Mouse (Mus musculus): ENCODE results near the gene S100a11. TPM values are rescaled to one million over a fixed set of nuclear protein-coding genes. Genes with fewer than 3 reads are reported as not detected.
"Not testable (repeated sequence)": the region's sequence is repeated elsewhere in the genome, so short reads cannot be mapped to it uniquely, and the experiment has no call there.

Gene S100a11
- polyA plus RNA-seq (2012; ENCODE audit: insufficient read depth, insufficient read length, low replicate concordance, missing spikeins) = not detected in 2 replicates

DNA sequence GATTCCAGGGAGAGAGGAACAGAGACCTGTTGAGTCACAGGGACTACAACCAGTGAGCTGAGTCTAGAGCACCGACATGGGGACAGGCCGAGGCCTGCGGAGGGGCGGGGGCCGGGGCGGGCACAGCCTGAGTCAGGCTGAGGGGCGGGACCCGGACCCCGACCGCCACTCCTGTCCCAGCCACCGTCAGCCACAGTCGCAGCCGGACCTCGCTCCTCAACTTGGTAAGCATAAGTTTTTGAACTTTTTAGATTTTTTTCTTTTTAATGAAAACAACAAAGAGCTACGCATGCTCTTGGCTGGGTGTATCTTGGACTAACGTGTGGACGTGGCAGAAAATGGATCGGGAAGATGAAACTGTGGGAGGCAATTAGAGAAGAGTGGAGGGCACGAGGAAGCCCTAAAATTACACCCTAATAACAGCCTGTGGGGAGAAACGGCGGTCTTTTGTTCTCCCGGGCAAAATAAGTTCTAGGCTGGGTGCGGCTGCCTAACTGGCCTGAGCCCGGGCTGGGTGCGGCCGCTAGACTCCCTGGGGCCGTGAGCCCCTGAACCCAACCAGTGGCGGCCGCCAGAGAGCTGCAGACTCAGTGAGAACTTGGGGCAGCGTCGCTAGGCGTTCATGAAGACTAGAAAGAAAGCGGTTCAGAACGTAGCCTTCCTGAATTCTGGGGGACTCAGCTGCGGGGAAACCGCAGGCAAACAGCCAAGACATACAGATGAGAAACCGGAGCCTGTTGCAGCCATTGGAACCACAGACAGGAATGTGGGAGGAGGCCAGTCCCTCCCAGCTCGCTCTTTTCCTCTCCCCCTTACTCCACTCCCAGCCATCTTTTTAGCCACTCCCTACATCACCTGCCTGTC is at the start of gene S100a11:
S100a11 (plus strand) TSS at position 159 of the 864 bp plus-strand sequence.
- H3K27ac ChIP-seq (ENCODE audit: insufficient read depth, low read depth, low read length) = no peak within 1 kb of the TSS
- H3K4me3 ChIP-seq (ENCODE audit: insufficient read depth, low read depth, low read length) = peak within 1 kb of the TSS; percentile 33
- no peak for TF ChIP-seq CTCF (IDR thresholded peaks at IDR 0.05; ENCODE audit: insufficient read depth, low read depth, low read length)
- TF ChIP-seq POLR2A (IDR thresholded peaks at IDR 0.05; ENCODE audit: insufficient read depth, low read depth, low read length) = no peak
- WGBS = 3% methylated on average over 38 of the region's 38 CpGs
- H3K4me1 ChIP-seq (ENCODE audit: control insufficient read depth, insufficient read depth, low read length) = peaks cover 8% of the 10 kb centered on the region; the same call in 1 of the 2 replicates

DNA sequence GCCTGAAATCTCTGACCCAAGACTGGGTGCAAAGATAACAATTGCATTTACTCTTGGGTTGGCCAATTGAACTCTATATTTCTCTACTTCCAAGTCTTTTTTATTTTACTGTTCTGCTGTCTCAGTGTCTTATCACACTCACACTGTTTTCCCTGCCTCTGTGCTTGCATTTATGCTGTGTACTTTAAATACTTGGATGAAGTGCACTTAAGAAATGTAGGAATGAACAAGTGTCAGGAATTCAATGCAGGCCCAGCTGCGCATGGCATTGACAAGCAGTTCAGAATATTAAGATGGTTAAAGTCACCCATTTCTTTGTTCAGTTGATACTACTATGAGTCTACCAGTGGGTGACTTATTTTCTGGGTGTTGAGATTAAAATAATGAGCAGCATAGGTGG is 40.2 kb upstream of the S100a11 start:
- TF ChIP-seq CTCF (IDR thresholded peaks at IDR 0.05; ENCODE audit: insufficient read depth, low read depth, low read length) (no peak), POLR2A (IDR thresholded peaks at IDR 0.05; ENCODE audit: insufficient read depth, low read depth, low read length) (no peak)
- Histone ChIP-seq H3K27ac (ENCODE audit: insufficient read depth, low read depth, low read length) (no peak overlapping the region), H3K4me1 (ENCODE audit: control insufficient read depth, insufficient read depth, low read length) (no peaks in the 10 kb centered on the region), H3K4me3 (ENCODE audit: insufficient read depth, low read depth, low read length) (no peak overlapping the region)
- 94% methylated on average over 1 of the region's 1 CpGs for WGBS

DNA sequence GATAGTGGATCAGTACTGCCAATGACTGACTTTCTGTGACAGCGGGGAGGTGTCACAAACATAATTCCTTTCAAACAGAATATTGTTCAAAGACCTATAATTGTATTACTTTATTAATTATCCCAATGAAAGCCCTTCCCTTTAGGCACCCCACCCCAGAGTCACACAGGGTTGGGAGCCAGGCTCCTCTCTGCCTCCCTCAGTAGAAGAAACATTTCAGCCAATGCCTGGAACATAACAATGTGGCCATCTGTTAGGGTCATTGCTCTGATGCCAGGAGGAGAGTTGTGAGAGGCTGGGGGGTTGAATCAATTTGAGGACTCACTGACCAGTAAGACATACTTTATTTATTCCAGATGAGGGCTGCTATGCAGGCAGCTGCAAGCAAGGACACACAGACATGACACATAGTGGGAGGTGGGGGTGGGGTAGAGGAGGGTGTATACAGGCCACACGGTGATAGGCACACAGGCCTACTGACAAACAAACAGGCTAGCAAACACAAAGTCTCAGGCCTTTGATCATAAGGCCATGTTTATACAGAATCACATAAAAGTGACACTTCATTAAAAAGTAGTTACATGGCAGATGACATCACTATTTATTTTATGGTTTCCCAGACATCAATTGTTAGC is 38.2 kb upstream of the S100a11 start:
- Histone ChIP-seq H3K4me1 (ENCODE audit: control insufficient read depth, insufficient read depth, low read length) (no peaks in the 10 kb centered on the region), H3K4me3 (ENCODE audit: insufficient read depth, low read depth, low read length) (no peak overlapping the region), H3K27ac (ENCODE audit: insufficient read depth, low read depth, low read length) (no peak overlapping the region)
- 79% methylated on average over 2 of the region's 2 CpGs for WGBS
- TF ChIP-seq POLR2A (IDR thresholded peaks at IDR 0.05; ENCODE audit: insufficient read depth, low read depth, low read length) = no peak
- no peak for TF ChIP-seq CTCF (IDR thresholded peaks at IDR 0.05; ENCODE audit: insufficient read depth, low read depth, low read length)

DNA sequence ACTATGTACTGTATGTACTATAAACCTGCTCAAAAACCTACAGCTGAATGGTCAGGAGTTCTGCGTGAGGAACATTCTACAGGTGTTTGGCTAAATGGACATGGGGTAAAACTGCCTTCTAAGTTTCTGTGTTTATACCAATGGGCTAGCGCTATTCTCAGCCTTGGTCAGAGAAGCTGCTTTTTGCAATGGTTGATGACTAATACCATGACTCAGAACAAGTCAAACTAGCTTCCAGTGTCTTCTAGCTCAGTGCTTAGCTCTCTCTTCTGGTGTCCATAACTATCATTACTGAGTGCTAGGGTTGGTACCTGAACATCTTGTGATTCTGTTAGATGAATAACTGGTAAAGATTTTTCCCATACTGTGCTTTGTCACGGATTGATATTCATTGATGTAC is 34.7 kb upstream of the S100a11 start:
- no peaks in the 10 kb centered on the region for H3K4me1 ChIP-seq (ENCODE audit: control insufficient read depth, insufficient read depth, low read length)
- H3K4me3 ChIP-seq (ENCODE audit: insufficient read depth, low read depth, low read length) = no peak overlapping the region
- no peak overlapping the region for H3K27ac ChIP-seq (ENCODE audit: insufficient read depth, low read depth, low read length)
- TF ChIP-seq POLR2A (IDR thresholded peaks at IDR 0.05; ENCODE audit: insufficient read depth, low read depth, low read length) = no peak
- 83% methylated on average over 3 of the region's 3 CpGs for WGBS

DNA sequence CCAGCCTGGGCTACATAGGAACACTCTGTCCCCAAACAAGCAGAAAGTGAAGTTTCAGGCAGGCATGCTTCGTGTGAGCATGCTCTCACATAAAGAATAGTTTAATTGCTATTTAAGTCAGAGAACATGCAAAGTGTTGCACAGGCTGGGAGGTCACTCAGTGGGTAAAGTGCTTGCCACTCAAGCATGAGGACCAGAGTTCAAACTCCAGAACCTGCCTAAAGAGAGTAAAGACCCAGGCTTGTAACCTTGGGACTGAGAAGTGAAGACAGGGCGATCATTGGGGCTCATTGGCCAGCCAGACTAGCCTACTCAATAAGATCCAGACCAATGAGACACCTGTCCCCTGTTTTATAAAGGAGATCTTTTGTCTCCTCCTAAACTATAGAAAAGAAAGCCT is 31.7 kb upstream of the S100a11 start:
- 91% methylated on average over 2 of the region's 2 CpGs for WGBS
- Histone ChIP-seq H3K4me3 (ENCODE audit: insufficient read depth, low read depth, low read length) (no peak overlapping the region), H3K27ac (ENCODE audit: insufficient read depth, low read depth, low read length) (no peak overlapping the region), H3K4me1 (ENCODE audit: control insufficient read depth, insufficient read depth, low read length) (no peaks in the 10 kb centered on the region)
- no peak for TF ChIP-seq CTCF (IDR thresholded peaks at IDR 0.05; ENCODE audit: insufficient read depth, low read depth, low read length)
- TF ChIP-seq POLR2A (IDR thresholded peaks at IDR 0.05; ENCODE audit: insufficient read depth, low read depth, low read length) = no peak

DNA sequence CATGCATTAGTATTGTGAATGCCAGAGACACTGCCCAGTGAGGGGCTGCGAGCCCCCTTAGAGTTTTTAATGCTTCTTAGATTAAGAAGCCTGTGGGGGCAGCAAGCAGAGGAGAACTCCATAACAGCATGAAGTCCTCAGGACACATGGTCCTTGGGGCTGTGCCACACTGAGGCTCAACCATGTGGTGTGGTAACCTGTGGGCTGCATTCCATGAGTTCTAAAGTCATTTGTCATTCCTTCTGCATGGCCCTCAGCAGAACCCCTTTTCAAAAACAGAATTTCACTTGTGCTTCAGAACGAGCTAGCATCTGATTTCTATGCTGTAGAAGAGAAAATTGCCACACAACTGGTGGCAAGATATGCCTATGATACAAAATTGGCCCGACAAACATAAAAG is 28.1 kb upstream of the S100a11 start:
- no peaks in the 10 kb centered on the region for H3K4me1 ChIP-seq (ENCODE audit: control insufficient read depth, insufficient read depth, low read length)
- WGBS = 80% methylated on average over 3 of the region's 3 CpGs
- no peak overlapping the region for H3K27ac ChIP-seq (ENCODE audit: insufficient read depth, low read depth, low read length)
- no peak for TF ChIP-seq CTCF (IDR thresholded peaks at IDR 0.05; ENCODE audit: insufficient read depth, low read depth, low read length)
- TF ChIP-seq POLR2A (IDR thresholded peaks at IDR 0.05; ENCODE audit: insufficient read depth, low read depth, low read length) = no peak
- no peak overlapping the region for H3K4me3 ChIP-seq (ENCODE audit: insufficient read depth, low read depth, low read length)

DNA sequence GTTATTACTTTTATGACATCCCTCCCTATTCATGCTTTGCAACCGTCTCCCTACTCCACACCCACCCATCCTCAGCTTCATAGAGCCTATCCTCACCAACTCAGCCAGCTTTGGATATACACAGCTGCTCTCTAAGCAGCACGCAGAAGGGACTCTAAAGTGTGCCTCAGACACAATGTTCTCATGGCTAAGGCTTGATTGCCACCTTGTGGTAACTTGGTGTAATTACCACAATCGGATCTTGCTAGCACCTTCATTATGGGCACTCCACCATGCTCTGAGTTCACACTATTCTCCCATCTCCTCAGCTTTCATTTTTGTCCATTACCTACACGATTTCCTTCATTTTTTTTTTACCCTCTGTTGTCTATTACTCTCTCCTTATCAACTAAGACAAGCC is 26.3 kb upstream of the S100a11 start:
- WGBS = 0% methylated on average over 4 of the region's 4 CpGs
- TF ChIP-seq POLR2A (IDR thresholded peaks at IDR 0.05; ENCODE audit: insufficient read depth, low read depth, low read length) = no peak
- TF ChIP-seq CTCF (IDR thresholded peaks at IDR 0.05; ENCODE audit: insufficient read depth, low read depth, low read length) = no peak
- H3K4me1 ChIP-seq (ENCODE audit: control insufficient read depth, insufficient read depth, low read length) = no peaks in the 10 kb centered on the region
- no peak overlapping the region for H3K27ac ChIP-seq (ENCODE audit: insufficient read depth, low read depth, low read length)
- no peak overlapping the region for H3K4me3 ChIP-seq (ENCODE audit: insufficient read depth, low read depth, low read length)

DNA sequence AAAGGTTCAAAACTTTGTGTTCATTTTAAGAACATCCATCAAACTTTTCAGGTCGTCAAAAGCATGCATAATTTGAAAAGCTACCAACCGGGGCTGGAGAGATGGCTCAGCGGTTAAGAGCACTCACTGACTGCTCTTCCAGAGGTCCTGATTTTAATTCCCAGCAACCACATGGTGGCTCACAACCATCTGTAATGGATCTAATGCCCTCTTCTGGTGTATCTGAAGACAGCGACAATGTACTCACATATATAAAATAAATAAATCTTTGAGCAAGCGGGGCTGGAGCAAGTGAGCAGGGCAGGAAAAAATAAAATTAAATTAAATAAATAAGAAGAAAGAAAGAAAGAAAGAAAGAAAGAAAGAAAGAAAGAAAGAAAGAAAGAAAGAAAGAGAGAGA is 25.5 kb upstream of the S100a11 start:
- H3K4me3 ChIP-seq (ENCODE audit: insufficient read depth, low read depth, low read length); H3K27ac ChIP-seq (ENCODE audit: insufficient read depth, low read depth, low read length); H3K4me1 ChIP-seq (ENCODE audit: control insufficient read depth, insufficient read depth, low read length): not testable (repeated sequence)
- 35% methylated on average over 5 of the region's 5 CpGs for WGBS

DNA sequence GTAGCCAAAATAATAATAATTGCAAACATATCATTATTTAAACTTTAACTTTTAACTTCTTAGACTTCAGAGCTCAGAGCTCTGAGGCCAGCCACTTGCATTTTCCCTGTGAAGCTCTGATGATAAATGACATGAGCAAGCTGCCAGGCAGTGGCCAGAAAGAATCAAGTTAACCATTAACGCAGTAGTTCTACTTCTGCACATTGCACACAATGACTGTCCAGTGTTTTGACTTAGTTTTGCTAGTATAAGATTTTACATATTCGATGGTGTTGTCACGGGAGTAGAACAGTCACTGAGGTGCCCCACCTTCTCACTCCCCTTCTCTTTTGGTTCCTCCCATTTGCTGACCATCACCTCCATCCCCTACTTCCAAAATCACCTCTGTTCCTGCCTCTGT is 23.2 kb upstream of the S100a11 start:
- 93% methylated on average over 3 of the region's 3 CpGs for WGBS
- H3K27ac ChIP-seq (ENCODE audit: insufficient read depth, low read depth, low read length) = no peak overlapping the region
- H3K4me3 ChIP-seq (ENCODE audit: insufficient read depth, low read depth, low read length) = no peak overlapping the region
- TF ChIP-seq CTCF (IDR thresholded peaks at IDR 0.05; ENCODE audit: insufficient read depth, low read depth, low read length) = no peak
- no peak for TF ChIP-seq POLR2A (IDR thresholded peaks at IDR 0.05; ENCODE audit: insufficient read depth, low read depth, low read length)
- no peaks in the 10 kb centered on the region for H3K4me1 ChIP-seq (ENCODE audit: control insufficient read depth, insufficient read depth, low read length)
